Mouse (Mus musculus) Patski (cell line): ENCODE measurements around the gene Unc5c. TPM values are rescaled to one million over a fixed set of nuclear protein-coding genes. Genes with fewer than 3 reads are reported as not detected.

Source experiments
- ATAC-seq: fragments of 100-300 bp; one replicate; pipeline ENCODE4 v1.8.0; 2021
- CTCF ChIA-PET: fragments of 350-600 bp; sonication (Branson Sonifier 250); formaldehyde crosslinking; loops from one replicate; lab custom pipeline; 2022; ENCODE audit warnings: inconsistent platforms; lab: Charles Lee
- POLR2A ChIA-PET: fragments of 350-600 bp; sonication (Branson Sonifier 250); formaldehyde crosslinking; loops from one replicate; lab custom pipeline; 2022; ENCODE audit warnings: antibody characterized with exemption, inconsistent platforms; lab: Charles Lee
- DNase-seq: peaks from one replicate; pipeline ENCODE4 v3.0.0-alpha.2; 2011; ENCODE audit warnings: low read depth, low spot score
- H3K27me3 ChIP-seq: fragments of 371-371 bp; one replicate; pipeline ENCODE4 v1.5.1; 2021
- CTCF ChIP-seq: fragments of 100-300 bp; IDR thresholded peaks from one replicate; pipeline ENCODE4 v1.5.1; 2021
- in situ Hi-C: fragments of 300-500 bp; cut with MboI; formaldehyde crosslinking; loops from 3 replicates; pipeline ENCODE4 v1.11.1; 2018; ENCODE audit warnings: low pct_unique_long_range_greater_than_20kb, mixed read lengths
- polyA plus RNA-seq: library from polyadenylated mRNA; unstranded; gene quantifications from one replicate; pipeline ENCODE4 v1.2.3, GENCODE M21; 2021

Unc5c gene
- polyA plus RNA-seq, 1 experiment from 2014 or later: under 0.01 TPM

GRCm38 (mm10) chr3:141797372-141797771, 332.4 kb downstream of the Unc5c start:
- no peak for TF ChIP-seq CTCF
- ChIA-PET POLR2A (no interaction called here), CTCF (no interaction called here)
- no peaks in the 10 kb centered on the region for H3K27me3 ChIP-seq
- ATAC-seq (no peak), DNase-seq (no peak)
- in situ Hi-C loops: no loop called here

- ChIA-PET CTCF (no interaction called here), POLR2A (no interaction called here)
- ATAC-seq (no peak), DNase-seq (no peak)
- TF ChIP-seq CTCF: no peak
- in situ Hi-C loops: no loop called here
- no peaks in the 10 kb centered on the region for H3K27me3 ChIP-seq
Observed at GRCm38 (mm10) chr3:141797789-141798188, 332.8 kb downstream of the Unc5c start.

GRCm38 (mm10) chr3:141804133-141804532, 339.1 kb downstream of the Unc5c start:
- DNase-seq (no peak), ATAC-seq (no peak)
- in situ Hi-C loops: no loop called here
- no peak for TF ChIP-seq CTCF
- ChIA-PET CTCF (interaction anchor here (1.1 to 1.4 kb wide), 2 partner anchors 11 to 23 kb away, joined by 3 read pairs; no protein-coding TSS in a partner anchor), POLR2A (interaction anchor here (0.8 kb wide), 1 partner anchor 16 kb away, joined by 3 read pairs; no protein-coding TSS in a partner anchor)
- no peaks in the 10 kb centered on the region for H3K27me3 ChIP-seq

- ChIA-PET POLR2A (no interaction called here), CTCF (no interaction called here)
- no peaks in the 10 kb centered on the region for H3K27me3 ChIP-seq
- ATAC-seq (no peak), DNase-seq (no peak)
- in situ Hi-C loops: no loop called here
- TF ChIP-seq CTCF: no peak
Observed at GRCm38 (mm10) chr3:141809581-141809980, 344.6 kb downstream of the Unc5c start.

GRCm38 (mm10) chr3:141810944-141811343, 345.9 kb downstream of the Unc5c start:
- in situ Hi-C loops: no loop called here
- DNase-seq (no peak), ATAC-seq (no peak)
- ChIA-PET CTCF (no interaction called here), POLR2A (no interaction called here)
- no peaks in the 10 kb centered on the region for H3K27me3 ChIP-seq
- TF ChIP-seq CTCF: no peak

GRCm38 (mm10) chr3:141811348-141811747, 346.3 kb downstream of the Unc5c start:
- DNase-seq: no peak
- H3K27me3 ChIP-seq: no peaks in the 10 kb centered on the region
- no peak for ATAC-seq
- no peak for TF ChIP-seq CTCF
- POLR2A ChIA-PET: no interaction called here
- CTCF ChIA-PET: no interaction called here
- in situ Hi-C loops: no loop called here

GRCm38 (mm10) chr3:141814776-141815175, 349.8 kb downstream of the Unc5c start:
- H3K27me3 ChIP-seq: no peaks in the 10 kb centered on the region
- DNase-seq: no peak
- in situ Hi-C loops: no loop called here
- ATAC-seq: no peak
- ChIA-PET POLR2A (no interaction called here), CTCF (interaction anchor here (1.3 kb wide), 1 partner anchor 11 kb away, joined by 3 read pairs; no protein-coding TSS in a partner anchor)
- no peak for TF ChIP-seq CTCF

GRCm38 (mm10) chr3:141818615-141819312, 353.7 kb downstream of the Unc5c start:
- no peaks in the 10 kb centered on the region for H3K27me3 ChIP-seq
- DNase-seq (no peak), ATAC-seq (no peak)
- ChIA-PET CTCF (no interaction called here), POLR2A (no interaction called here)
- TF ChIP-seq CTCF: no peak
- in situ Hi-C loops: no loop called here

- no peaks in the 10 kb centered on the region for H3K27me3 ChIP-seq
- POLR2A ChIA-PET: no interaction called here
- ATAC-seq: no peak
- DNase-seq: no peak
- CTCF ChIA-PET: no interaction called here
- no peak for TF ChIP-seq CTCF
- in situ Hi-C loops: no loop called here
Observed at GRCm38 (mm10) chr3:141819331-141819941, 354.4 kb downstream of the Unc5c start.

GRCm38 (mm10) chr3:141828301-141828700, 363.3 kb downstream of the Unc5c start:
- ChIA-PET POLR2A (no interaction called here), CTCF (interaction anchor here (1.3 kb wide), 1 partner anchor 10 kb away, joined by 3 read pairs; no protein-coding TSS in a partner anchor)
- in situ Hi-C loops: loop anchor here (25.0 kb wide), 1 partner anchor 1891 kb away; no protein-coding TSS in a partner anchor
- DNase-seq (no peak), ATAC-seq (no peak)
- no peak for TF ChIP-seq CTCF
- no peaks in the 10 kb centered on the region for H3K27me3 ChIP-seq

- peak; percentile 79 for TF ChIP-seq CTCF
- no peaks in the 10 kb centered on the region for H3K27me3 ChIP-seq
- POLR2A ChIA-PET: no interaction called here
- in situ Hi-C loops: loop anchor here (25.0 kb wide), 1 partner anchor 1894 kb away; no protein-coding TSS in a partner anchor
- CTCF ChIA-PET: interaction anchor here (1.9 kb wide), 1 partner anchor 9 kb away, joined by 8 read pairs; no protein-coding TSS in a partner anchor
- peak; percentile 20 for DNase-seq
- ATAC-seq: peak; percentile 73
Observed at GRCm38 (mm10) chr3:141831135-141831534, 366.1 kb downstream of the Unc5c start.
